Comparison of ENCODE assay signal across 8 mouse cellular contexts in genomic region chr16:58481219-58481905, GRCm38 (mm10). TPM values are rescaled to one million over a fixed set of nuclear protein-coding genes. Genes with fewer than 3 reads are reported as not detected.
DNase-seq lines count a peak whose midpoint lies in the region; ATAC-seq lines count a peak whose summit lies in the region.
"Had no signal": no experiment of that assay in that cellular context is flagged by ENCODE, and none has a peak within 500 bp of the region (broad histone marks: within the 10 kb centered on the region; RNA-seq: fewer than 3 reads in every experiment).

No protein-coding gene starts in this region.

- peaks cover 16% of the 10 kb centered on the region; the same call in 1 of the 2 replicates for H3K4me1 ChIP-seq in limb, embryonic 13.5 days
- 0 out of 2 replicates have a peak, but pooled peaks cover 5% of the 10 kb centered on the region for H3K4me1 ChIP-seq in limb, embryonic 10.5 days
- H3K4me1 ChIP-seq in brown adipose tissue, adult 24 weeks (ENCODE audit: control insufficient read depth, insufficient read depth, insufficient read length, low read length), result peaks cover 21% of the 10 kb centered on the region
- no peaks in the 10 kb centered on the region for H3K4me1 ChIP-seq in forebrain, embryonic 13.5 days

- no peak overlapping the region for H3K4me3 ChIP-seq in limb, embryonic 13.5 days
- no peak overlapping the region for H3K4me3 ChIP-seq in limb, embryonic 10.5 days
- no peak overlapping the region for H3K4me3 ChIP-seq in brown adipose tissue, adult 24 weeks (ENCODE audit: insufficient read depth, low read depth, low read length)
- no peak overlapping the region for H3K4me3 ChIP-seq in forebrain, embryonic 13.5 days
- H3K4me3 ChIP-seq: megakaryocyte, embryonic 14.5 days had no signal

- 79% methylated on average over 9 of the region's 9 CpGs for WGBS in limb, embryonic 13.5 days
- WGBS in limb, embryonic 10.5 days, result 86% methylated on average over 9 of the region's 9 CpGs
- 90% methylated on average over 9 of the region's 9 CpGs for WGBS in forebrain, embryonic 13.5 days

- H3K27me3 ChIP-seq in limb, embryonic 13.5 days, result no peaks in the 10 kb centered on the region
- H3K27me3 ChIP-seq in limb, embryonic 10.5 days (ENCODE audit: low read depth, poor library complexity, severe bottlenecking), result no peaks in the 10 kb centered on the region
- no peaks in the 10 kb centered on the region for H3K27me3 ChIP-seq in forebrain, embryonic 13.5 days
- H3K27me3 ChIP-seq: megakaryocyte, embryonic 14.5 days had no signal

- peaks cover 9% of the 10 kb centered on the region; the same call in 1 of the 2 replicates for H3K9me3 ChIP-seq in limb, embryonic 13.5 days
- no peaks in the 10 kb centered on the region; the same call in 1 of the 2 replicates for H3K9me3 ChIP-seq in limb, embryonic 10.5 days (replicated peaks)
- H3K9me3 ChIP-seq in forebrain, embryonic 13.5 days (replicated peaks), result peaks cover 8% of the 10 kb centered on the region; the same call in 1 of the 2 replicates

- no peak overlapping the region for H3K4me2 ChIP-seq in limb, embryonic 13.5 days (replicated peaks)
- no peak overlapping the region for H3K4me2 ChIP-seq in forebrain, embryonic 13.5 days

- no peak overlapping the region for H3K9ac ChIP-seq in limb, embryonic 13.5 days
- H3K9ac ChIP-seq in forebrain, embryonic 13.5 days, result no peak overlapping the region

- peaks cover 30% of the 10 kb centered on the region for H3K36me3 ChIP-seq in limb, embryonic 13.5 days
- peaks cover 29% of the 10 kb centered on the region for H3K36me3 ChIP-seq in limb, embryonic 10.5 days
- H3K36me3 ChIP-seq in forebrain, embryonic 13.5 days (ENCODE audit: poor library complexity, severe bottlenecking), result no peaks in the 10 kb centered on the region

- no peak for DNase-seq in limb, embryonic 10.5 days (ENCODE audit: low spot score)
- peak; percentile 84 for DNase-seq in kidney, adult 9 months
- DNase-seq in ovary, adult 18-20 months (ENCODE audit: low spot score), result no peak

- 0 out of 2 replicates have a peak, but pooled peaks have one; percentile 40 for ATAC-seq in limb, embryonic 13.5 days (ENCODE audit: low FRiP score, low read depth)
- peak; percentile 80 for ATAC-seq in megakaryocyte, adult 5-6 weeks (ENCODE audit: poor library complexity, severe bottlenecking)
- no peak for ATAC-seq in forebrain, embryonic 13.5 days

- H3K27ac ChIP-seq in limb, embryonic 13.5 days, result no peak overlapping the region
- no peak overlapping the region for H3K27ac ChIP-seq in limb, embryonic 10.5 days
- peak overlapping the region; percentile 76 for H3K27ac ChIP-seq in brown adipose tissue, adult 24 weeks (replicated peaks; ENCODE audit: low read depth, low read length)
- H3K27ac ChIP-seq in forebrain, embryonic 13.5 days, result no peak overlapping the region

RNA-seq across cellular contexts. Expression of gene St3gal6, which starts 42.7 kb away (rescaled TPM):
- polyA plus RNA-seq in limb, embryonic 13.5 days (2015; fragmentation: Nextera tagmentation; extraction: Ambion mirVana), result 17.9 and 18.6 TPM in 2 replicates
- 10.8 and 13.5 TPM in 2 replicates for polyA plus RNA-seq in limb, embryonic 10.5 days (2016; fragmentation: Nextera tagmentation; extraction: Ambion mirVana)
- 39.7 and 40.3 TPM in 2 replicates for polyA plus RNA-seq in brown adipose tissue, adult 24 weeks (2012; ENCODE audit: insufficient read depth, insufficient read length, missing spikeins)
- 9.4 and 15.6 TPM in 2 replicates for total RNA-seq in megakaryocyte, adult 5-6 weeks (2015)
- total RNA-seq in megakaryocyte, adult 5-6 weeks (2017), result 11.9 and 17.3 TPM in 2 replicates
- polyA plus RNA-seq in forebrain, embryonic 13.5 days (2015; fragmentation: Nextera tagmentation; extraction: Ambion mirVana), result 5.3 and 5.7 TPM in 2 replicates
